Mouse (Mus musculus) brain, embryonic 14.5 days (tissue): ENCODE measurements around the gene Zfp462.

ENCODE experiments used
- CTCF ChIP-seq: fragments of 200-500 bp; IDR thresholded peaks from 2 replicates; pipeline ENCODE4 v1.5.1; 2012; ENCODE audit warnings: inconsistent platforms, mild to moderate bottlenecking, moderate library complexity, borderline replicate concordance; ENCODE audit not compliant: insufficient read depth, insufficient read length; ENCODE audit errors: extremely low read depth
- POLR2A ChIP-seq: fragments of 200-500 bp; IDR thresholded peaks from 2 replicates; pipeline ENCODE4 v1.6.1; 2012; ENCODE audit warnings: mild to moderate bottlenecking, inconsistent platforms, borderline replicate concordance; ENCODE audit not compliant: poor library complexity, insufficient read depth, insufficient read length, severe bottlenecking; ENCODE audit errors: extremely low read depth

DNA sequence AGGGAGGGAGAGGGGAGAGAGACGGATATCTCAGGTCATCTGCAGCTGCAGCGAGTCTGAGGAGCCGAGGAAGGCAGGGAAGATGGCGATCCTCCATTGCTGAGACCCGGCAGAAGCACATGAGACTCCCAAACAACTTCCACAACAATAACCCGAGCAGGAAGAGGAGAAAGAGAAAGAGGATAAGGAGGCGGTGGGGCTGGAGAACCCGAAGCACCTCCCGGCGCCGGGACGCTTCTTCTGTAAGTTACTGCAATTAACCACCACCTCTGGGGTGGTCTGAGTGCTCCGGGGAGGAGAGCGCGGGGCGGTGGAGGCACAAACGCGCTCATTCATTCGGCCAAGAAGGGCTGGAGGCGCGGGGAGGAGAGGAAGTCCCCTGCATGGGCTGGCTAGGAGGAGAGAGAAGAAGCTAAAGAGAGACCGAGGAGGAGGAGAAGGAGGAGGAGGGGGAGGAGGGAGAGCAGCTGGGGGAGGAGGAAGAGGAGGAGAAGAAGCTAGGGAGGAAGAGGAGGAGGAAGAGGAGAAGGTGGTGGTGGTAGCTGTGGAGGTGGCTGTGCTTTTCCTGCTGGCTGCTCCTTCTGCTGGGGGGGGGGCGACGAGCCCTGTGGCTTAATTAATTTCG lies 3.3 kb downstream of the Zfp462 start:
- TF ChIP-seq POLR2A, result peak; percentile 56; the same call in 1 of the 2 replicates
- TF ChIP-seq CTCF, result no peak
